Mouse (Mus musculus) macrophage (primary cell): Measurements from ENCODE around the gene Tsn. TPM values are rescaled to one million over a fixed set of nuclear protein-coding genes. Genes with fewer than 3 reads are reported as not detected.
A peak's percentile ranks its signal among the peaks of the same experiment; 100 is the strongest.

Source experiments
- H3K27ac ChIP-seq: fragments of 350-480 bp; formaldehyde crosslinking; 2 replicates; pipeline ENCODE4 v1.9.0; 2021
- H3K36me3 ChIP-seq: fragments of 350-480 bp; formaldehyde crosslinking; 2 replicates; pipeline ENCODE4 v1.9.0; 2021; ENCODE audit errors: inconsistent target
- H3K4me3 ChIP-seq: fragments of 350-480 bp; formaldehyde crosslinking; 2 replicates; pipeline ENCODE4 v1.9.0; 2021; ENCODE audit errors: inconsistent target
- H3K79me2 ChIP-seq: fragments of 350-480 bp; formaldehyde crosslinking; 2 replicates; pipeline ENCODE4 v1.9.0; 2021; ENCODE audit errors: inconsistent target
- WGBS: methylation state at CpG from one replicate; pipeline ENCODE4 v1.1.7; 2026; ENCODE audit warnings: inconsistent platforms; ENCODE audit not compliant: missing documents; 5-methylcytosine and 5-hydroxymethylcytosine counted together
- polyA plus RNA-seq: library from polyadenylated mRNA; stranded (reverse); fragments of 250-400 nt; gene quantifications from 3 replicates; pipeline ENCODE4 v1.2.4, GENCODE M21; 2018; ENCODE audit warnings: inconsistent platforms
- total RNA-seq, 78 experiments: library from RNA; depleted of rRNA; stranded (reverse); fragments of 250-400 nt; gene quantifications; 1 replicate in 9 of 78; 2 replicates in 24 of 78; 3 replicates in 43 of 78; 4 replicates in 2 of 78; pipeline ENCODE4 v1.2.4; 2018; ENCODE audit warnings: inconsistent platforms in 56 of 78

The Tsn gene
- total RNA-seq (2018; cell fraction: chromatin; rRNA removed) = 10 to 100 TPM; 17.0 to 65.8 (median 29.8) TPM
- 10 to 100 TPM; 40.8 to 69.9 (median 55.2) TPM for total RNA-seq (2018; cell fraction: cytosol; rRNA removed)
- 10 to 100 TPM; 13.7 to 55.3 (median 34.7) TPM for total RNA-seq (2018; cell fraction: nucleus; rRNA removed)
- polyA plus RNA-seq = 28.3 to 89.6 TPM (median 56.9 TPM) in 3 replicates

GRCm38 (mm10) chr1:118311622-118312326 lies at the start of gene Tsn:
Tsn (minus strand) TSS chr1:118311739.
- peak within 1 kb of the TSS; percentile 98 for H3K4me3 ChIP-seq
- H3K36me3 ChIP-seq = peaks cover 4% of the 10 kb centered on the region
- H3K27ac ChIP-seq = peak within 1 kb of the TSS; percentile 60
- peaks cover 42% of the 10 kb centered on the region for H3K79me2 ChIP-seq
- WGBS = 35% methylated on average over 10 of the region's 12 CpGs

- H3K4me3 ChIP-seq = no peak overlapping the region
- H3K36me3 ChIP-seq = no peaks in the 10 kb centered on the region
- no peak overlapping the region for H3K27ac ChIP-seq
- 85% methylated on average over 6 of the region's 6 CpGs for WGBS
- no peaks in the 10 kb centered on the region for H3K79me2 ChIP-seq
Observed at GRCm38 (mm10) chr1:118359071-118359761, 47.7 kb upstream of the Tsn start.

GRCm38 (mm10) chr1:118349922-118350321 lies 38.4 kb upstream of the Tsn start:
- WGBS = 90% methylated on average over 3 of the region's 3 CpGs
- no peaks in the 10 kb centered on the region for H3K36me3 ChIP-seq
- H3K4me3 ChIP-seq = no peak overlapping the region
- no peaks in the 10 kb centered on the region for H3K79me2 ChIP-seq
- no peak overlapping the region for H3K27ac ChIP-seq

DNA sequence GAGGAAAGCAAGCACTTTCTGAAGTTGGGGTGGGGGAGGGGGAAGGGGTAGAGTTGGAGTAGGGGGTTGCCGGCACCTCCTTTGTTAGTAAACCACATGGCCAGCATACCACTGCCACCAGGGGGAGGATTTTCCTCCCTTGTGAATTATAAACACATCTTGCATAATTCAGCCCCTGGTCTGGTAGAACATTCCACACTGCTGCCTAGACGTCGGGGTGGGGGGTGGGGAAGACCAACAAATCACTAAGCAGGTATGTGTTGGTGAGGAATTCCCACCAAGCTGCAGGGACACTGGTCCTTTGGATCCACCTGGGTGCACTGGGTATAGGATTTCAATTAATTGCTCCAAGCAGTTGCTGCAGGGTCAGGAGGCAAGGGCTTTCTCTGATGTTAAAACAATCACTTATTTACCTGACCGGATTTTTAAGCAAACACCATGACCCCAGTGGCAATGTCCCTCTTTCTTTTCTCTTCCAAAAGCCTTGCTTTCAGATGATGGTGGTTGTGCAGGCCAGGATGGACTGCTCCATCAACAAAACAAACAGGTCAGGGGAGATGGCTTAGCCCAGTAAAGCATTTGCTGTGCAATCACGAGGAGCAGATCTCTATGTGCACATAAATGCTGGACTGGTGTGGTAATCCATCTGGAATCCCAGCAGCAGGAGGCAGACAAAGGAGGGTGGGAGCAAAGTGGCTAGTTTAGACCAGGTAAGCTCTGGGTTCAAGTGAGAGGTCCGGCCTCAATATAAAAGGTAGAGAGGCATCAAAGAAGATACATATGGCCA lies 32.3 kb upstream of the Tsn start:
- Histone ChIP-seq H3K27ac (no peak overlapping the region), H3K4me3 (no peak overlapping the region), H3K36me3 (no peaks in the 10 kb centered on the region), H3K79me2 (no peaks in the 10 kb centered on the region)
- WGBS = 56% methylated on average over 6 of the region's 6 CpGs

DNA sequence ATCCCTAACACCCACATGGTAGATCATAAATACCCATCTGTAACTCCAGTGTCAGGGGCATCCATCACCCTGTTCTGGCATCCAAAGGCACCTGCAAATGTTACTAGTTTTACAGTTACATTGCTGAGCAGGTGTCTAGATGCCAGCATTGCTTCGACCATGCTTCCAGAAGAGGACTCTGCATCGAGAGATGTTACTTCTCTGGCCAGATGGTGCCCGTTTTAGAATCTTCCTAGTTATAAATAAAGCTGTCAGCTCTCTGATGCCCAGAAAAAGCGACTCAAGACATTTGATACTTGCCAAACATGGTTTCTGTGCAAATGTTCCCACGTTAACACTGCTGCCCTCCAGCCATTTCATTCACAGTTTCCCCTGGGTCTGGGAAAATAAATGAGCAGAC lies 26.4 kb upstream of the Tsn start:
- Histone ChIP-seq H3K79me2 (no peaks in the 10 kb centered on the region), H3K36me3 (peaks cover 8% of the 10 kb centered on the region), H3K27ac (no peak overlapping the region), H3K4me3 (no peak overlapping the region)
- WGBS = 95% methylated on average over 5 of the region's 5 CpGs

- peaks cover 29% of the 10 kb centered on the region for H3K36me3 ChIP-seq
- no peak overlapping the region for H3K4me3 ChIP-seq
- no peaks in the 10 kb centered on the region for H3K79me2 ChIP-seq
- H3K27ac ChIP-seq = no peak overlapping the region
Observed at GRCm38 (mm10) chr1:118335847-118336246, 24.3 kb upstream of the Tsn start.

DNA sequence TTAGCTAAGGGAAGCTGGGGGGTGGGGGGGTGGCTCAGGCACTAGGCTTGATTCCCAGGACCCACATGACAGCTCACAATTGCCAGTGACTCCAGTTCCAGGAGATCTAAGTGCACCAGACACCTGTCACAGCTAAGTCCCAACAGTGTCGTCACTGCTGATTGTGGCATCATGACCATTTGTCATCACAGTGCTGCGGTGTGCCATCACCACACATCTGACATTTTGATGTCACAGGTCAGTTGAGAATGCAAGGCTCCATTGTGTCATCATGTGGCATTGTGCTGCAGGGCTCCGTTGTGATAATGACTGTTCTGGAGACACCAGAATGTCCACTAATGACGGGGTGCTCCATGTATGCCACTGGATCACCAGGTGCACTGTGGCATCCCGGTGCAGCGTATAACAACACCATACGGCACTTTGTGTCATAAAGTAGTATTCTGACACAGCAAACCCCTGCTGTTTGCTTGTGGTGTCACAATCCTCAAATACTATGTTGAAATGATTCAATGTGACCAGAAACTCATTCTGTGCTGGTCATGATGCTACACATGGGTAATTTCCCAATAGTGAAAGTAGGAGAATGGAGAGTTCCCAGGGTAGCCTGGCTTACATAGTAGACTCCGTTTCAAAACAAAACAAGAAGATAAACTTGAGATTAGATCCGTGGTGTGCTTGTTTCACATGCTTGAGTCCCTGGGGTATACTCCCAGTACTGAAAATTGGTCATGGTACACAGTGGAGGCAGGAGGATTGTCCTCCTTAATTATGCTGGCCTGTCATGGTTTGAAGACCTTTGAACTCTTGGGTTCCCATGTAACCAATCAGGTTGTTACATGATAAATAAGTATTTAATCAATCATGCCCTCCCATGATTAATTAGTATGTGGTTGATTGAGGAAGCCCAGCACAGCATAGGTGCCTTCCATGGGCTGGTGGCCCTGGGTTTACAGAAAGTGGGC lies 23.5 kb upstream of the Tsn start:
- Histone ChIP-seq H3K79me2 (no peaks in the 10 kb centered on the region), H3K36me3 (peaks cover 37% of the 10 kb centered on the region), H3K4me3 (no peak overlapping the region), H3K27ac (no peak overlapping the region)
- 66% methylated on average over 9 of the region's 9 CpGs for WGBS

DNA sequence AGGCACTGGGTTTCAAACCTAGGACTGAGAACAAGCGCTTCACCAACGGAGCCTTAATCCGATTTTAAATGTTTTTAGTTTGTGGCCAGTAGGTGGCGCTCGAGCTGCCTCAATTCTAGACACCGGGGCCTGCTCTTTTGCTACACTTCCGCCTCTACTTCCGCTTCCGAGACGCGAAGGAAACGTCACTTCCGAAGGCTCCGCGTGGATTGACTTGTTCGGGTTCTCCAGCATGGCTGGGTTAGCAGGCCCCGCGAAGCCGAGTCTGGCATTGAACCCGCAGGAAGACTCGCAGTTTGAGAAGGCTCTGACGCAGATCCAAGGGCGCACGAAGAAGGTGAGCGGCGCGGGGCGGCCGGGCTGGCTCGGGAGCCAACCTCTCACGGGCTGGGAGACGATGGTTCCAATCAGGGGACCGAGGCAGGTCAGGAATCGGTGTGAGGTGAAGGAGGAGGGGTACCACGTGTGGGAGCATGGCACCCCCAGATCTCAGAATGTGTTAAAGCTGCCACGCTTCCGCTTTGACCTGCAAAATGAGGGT lies 10.2 kb upstream of the Tsn start, which contains the start of gene Nifk:
Gene Nifk, plus strand, starts transcription at position 179 of the 541 bp plus-strand sequence.
- Histone ChIP-seq H3K79me2 (peaks cover 53% of the 10 kb centered on the region), H3K4me3 (peak within 1 kb of the TSS; percentile 92), H3K27ac (peak within 1 kb of the TSS; percentile 29), H3K36me3 (no peaks in the 10 kb centered on the region)
- WGBS = under 1% methylated on average over 37 of the region's 37 CpGs

DNA sequence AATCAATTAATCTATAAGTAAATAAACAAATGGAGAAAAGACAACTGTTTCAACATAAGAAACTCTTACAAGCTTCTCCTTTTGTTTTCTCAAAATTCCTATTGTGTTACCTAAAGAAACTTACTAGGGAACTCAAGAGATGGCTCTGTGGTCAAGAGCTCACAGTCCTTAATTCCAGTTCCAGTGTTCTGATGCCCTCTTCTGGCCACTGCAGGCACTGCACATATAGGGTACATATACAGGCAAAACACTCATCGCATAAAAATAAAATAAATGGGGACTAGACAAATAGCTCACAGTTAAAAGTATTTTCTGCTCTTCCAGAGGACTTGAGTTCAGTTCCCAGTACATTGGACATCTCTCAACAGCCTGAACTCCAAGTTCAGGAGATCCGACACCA lies 9.2 kb upstream of the Tsn start:
- no peaks in the 10 kb centered on the region for H3K36me3 ChIP-seq
- no peak overlapping the region for H3K27ac ChIP-seq
- no peak overlapping the region for H3K4me3 ChIP-seq
- peaks cover 43% of the 10 kb centered on the region for H3K79me2 ChIP-seq
- WGBS = 69% methylated on average over 2 of the region's 2 CpGs

GRCm38 (mm10) chr1:118310780-118311621 lies 538 bp downstream of the Tsn start:
- WGBS = under 1% methylated on average over 61 of the region's 67 CpGs

DNA sequence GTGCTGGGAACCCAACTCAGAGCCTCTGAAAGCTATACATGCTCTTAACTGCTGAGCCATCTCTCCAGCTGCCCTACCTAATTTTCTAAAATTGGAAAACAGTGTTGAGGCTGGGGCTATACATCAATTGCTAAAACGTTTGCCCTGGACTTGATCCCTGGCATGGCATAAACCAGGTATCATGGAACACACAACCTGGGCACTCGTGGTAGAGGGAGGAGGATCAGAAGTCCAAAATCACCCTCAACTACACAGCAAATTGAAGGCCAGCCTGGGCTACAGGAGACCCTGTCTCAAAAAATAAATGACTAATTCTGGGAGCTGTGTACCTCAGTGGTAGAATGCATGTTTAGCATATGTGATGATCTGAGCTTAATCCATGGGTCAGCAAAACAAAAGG lies 13.8 kb downstream of the Tsn start:
- 100% methylated on average over 2 of the region's 2 CpGs for WGBS
- H3K4me3 ChIP-seq = no peak overlapping the region
- H3K79me2 ChIP-seq = no peaks in the 10 kb centered on the region
- H3K36me3 ChIP-seq = peaks cover 49% of the 10 kb centered on the region
- no peak overlapping the region for H3K27ac ChIP-seq

More at GRCm38 (mm10) chr1:118310780-118311621, 538 bp downstream of the Tsn start:
- Histone ChIP-seq H3K4me3 (peak overlapping the region; percentile 98), H3K27ac (peak overlapping the region; percentile 60), H3K79me2 (peaks cover 44% of the 10 kb centered on the region), H3K36me3 (peaks cover 10% of the 10 kb centered on the region)

GRCm38 (mm10) chr1:118296673-118297072 lies 14.9 kb downstream of the Tsn start:
- Histone ChIP-seq H3K79me2 (no peaks in the 10 kb centered on the region), H3K27ac (no peak overlapping the region), H3K4me3 (no peak overlapping the region), H3K36me3 (peaks cover 39% of the 10 kb centered on the region)
- 92% methylated on average over 2 of the region's 3 CpGs for WGBS

DNA sequence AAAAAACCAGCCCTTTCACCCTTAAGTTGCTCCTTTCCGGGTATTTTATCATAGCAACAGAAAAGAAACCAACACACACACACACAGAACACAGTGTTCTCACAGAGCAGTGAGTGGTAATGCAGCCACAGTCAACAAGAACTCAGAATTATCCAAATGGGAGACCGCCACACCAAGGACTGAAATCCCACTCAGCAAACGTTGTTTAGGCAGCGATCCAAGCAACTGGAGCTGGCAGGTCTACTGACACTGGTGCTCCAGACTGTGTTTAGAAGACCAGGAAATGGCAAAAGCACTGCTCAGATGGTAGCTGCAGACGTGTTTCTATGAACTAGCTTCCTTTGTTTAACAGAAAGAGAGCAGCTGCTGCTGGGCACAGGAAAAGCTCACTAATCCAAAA lies 16.7 kb downstream of the Tsn start:
- no peak overlapping the region for H3K27ac ChIP-seq
- WGBS = 91% methylated on average over 4 of the region's 5 CpGs
- H3K36me3 ChIP-seq = peaks cover 25% of the 10 kb centered on the region; the same call in 1 of the 2 replicates
- H3K79me2 ChIP-seq = no peaks in the 10 kb centered on the region
- no peak overlapping the region for H3K4me3 ChIP-seq
